Mouse (Mus musculus) left cerebral cortex, adult 2 months (tissue): ENCODE results near the gene Map1a. TPM values are rescaled to one million over a fixed set of nuclear protein-coding genes. Genes with fewer than 3 reads are reported as not detected.

Experiments used
- DNase-seq, 2 experiments: peaks; one replicate each; pipeline ENCODE4 v3.0.0; 2021 to 2022; ENCODE audit warnings: low spot score in 2 of 2, mixed read lengths in 1 of 2; ENCODE audit errors: extremely low spot score in 1 of 2
- H3K27ac ChIP-seq: fragments of 200-600 bp; 2 replicates; pipeline ENCODE4 v1.8.1; 2022
- H3K4me3 ChIP-seq: fragments of 200-600 bp; 2 replicates; pipeline ENCODE4 v1.8.1; 2022
- CTCF ChIP-seq: fragments of 200-600 bp; IDR thresholded peaks from 2 replicates; pipeline ENCODE4 v1.8.1; 2022; ENCODE audit warnings: antibody characterized with exemption, mild to moderate bottlenecking, moderate library complexity
- intact Hi-C: fragments of 180-260 bp; cut with DNase I; formaldehyde crosslinking; loops from one replicate; pipeline ENCODE4 v1.15.1; 2025
- total RNA-seq, 2 experiments: library from RNA; stranded (reverse); gene quantifications; 2 replicates each; pipeline ENCODE4 v1.2.3; 2021

Gene Map1a
- total RNA-seq, 2 experiments from 2014 or later: 610 to 673 TPM

DNA sequence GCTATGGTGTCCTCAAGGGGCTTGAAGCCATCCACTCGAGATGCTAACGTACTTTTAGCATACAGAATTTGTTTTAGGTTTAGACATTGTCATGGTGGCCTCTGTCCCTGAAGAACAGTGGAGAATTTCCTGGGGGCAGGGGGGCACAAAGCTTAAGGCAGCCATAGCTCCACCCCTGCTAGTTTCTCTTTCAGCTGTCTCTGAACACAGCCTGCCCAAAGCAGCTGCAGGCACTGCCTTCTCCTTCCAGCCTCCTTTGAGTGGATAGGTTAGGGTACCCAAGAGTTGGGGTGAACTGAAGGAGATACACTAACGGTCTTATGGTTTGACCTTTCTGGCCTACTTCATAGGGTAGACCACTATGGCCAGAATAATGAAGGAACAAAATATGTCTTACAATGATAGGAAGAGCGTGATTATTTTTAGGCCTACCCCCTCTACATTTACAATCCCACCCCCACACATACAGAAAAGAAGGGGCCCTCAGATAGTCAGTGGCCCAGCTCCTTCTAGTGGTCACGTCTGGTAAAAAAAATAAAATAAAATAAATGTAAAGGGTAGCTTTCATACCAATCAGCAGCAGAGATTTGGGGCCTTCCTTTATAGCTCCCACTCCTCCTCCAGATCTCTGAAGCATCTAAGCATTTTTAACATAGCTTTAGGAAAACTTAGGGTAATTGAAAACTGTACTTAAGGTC is 3.1 kb downstream of the Map1a start:
- no peak for DNase-seq
- intact Hi-C loops: loop anchor here (2.0 kb wide), 1 partner anchor 70 kb away; no protein-coding TSS in a partner anchor
- no peak overlapping the region for H3K4me3 ChIP-seq
- H3K27ac ChIP-seq: peak overlapping the region; percentile 66
- peak; percentile 40 for TF ChIP-seq CTCF

DNA sequence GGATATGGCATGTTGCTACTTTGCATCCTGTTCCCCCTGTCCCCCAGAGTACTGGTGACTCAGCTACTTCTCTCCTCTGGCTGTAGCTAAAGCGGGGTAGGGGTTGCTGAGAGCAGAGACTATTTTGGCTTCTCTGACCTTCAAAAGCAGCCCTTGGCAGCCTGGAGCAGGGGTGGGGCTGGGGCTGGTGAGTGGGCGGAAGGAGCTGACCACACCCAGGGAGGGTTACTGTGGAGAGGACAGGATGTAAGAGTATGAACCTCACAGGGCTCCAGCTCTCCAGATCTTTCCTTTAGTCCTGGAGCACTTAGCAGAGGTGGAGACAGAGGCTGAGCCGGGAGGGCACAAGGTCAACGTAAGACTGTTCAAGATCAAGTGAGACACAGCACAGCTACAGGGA is 4.8 kb downstream of the Map1a start:
- no peak for TF ChIP-seq CTCF
- peak overlapping the region; percentile 98 for H3K27ac ChIP-seq
- peak; percentile 26 to 32 for DNase-seq
- intact Hi-C loops: loop anchor here (2.0 kb wide), 2 partner anchors 61 to 99 kb away; partner anchors contain the start of gene Ppip5k1
- peak overlapping the region; percentile 63 for H3K4me3 ChIP-seq

DNA sequence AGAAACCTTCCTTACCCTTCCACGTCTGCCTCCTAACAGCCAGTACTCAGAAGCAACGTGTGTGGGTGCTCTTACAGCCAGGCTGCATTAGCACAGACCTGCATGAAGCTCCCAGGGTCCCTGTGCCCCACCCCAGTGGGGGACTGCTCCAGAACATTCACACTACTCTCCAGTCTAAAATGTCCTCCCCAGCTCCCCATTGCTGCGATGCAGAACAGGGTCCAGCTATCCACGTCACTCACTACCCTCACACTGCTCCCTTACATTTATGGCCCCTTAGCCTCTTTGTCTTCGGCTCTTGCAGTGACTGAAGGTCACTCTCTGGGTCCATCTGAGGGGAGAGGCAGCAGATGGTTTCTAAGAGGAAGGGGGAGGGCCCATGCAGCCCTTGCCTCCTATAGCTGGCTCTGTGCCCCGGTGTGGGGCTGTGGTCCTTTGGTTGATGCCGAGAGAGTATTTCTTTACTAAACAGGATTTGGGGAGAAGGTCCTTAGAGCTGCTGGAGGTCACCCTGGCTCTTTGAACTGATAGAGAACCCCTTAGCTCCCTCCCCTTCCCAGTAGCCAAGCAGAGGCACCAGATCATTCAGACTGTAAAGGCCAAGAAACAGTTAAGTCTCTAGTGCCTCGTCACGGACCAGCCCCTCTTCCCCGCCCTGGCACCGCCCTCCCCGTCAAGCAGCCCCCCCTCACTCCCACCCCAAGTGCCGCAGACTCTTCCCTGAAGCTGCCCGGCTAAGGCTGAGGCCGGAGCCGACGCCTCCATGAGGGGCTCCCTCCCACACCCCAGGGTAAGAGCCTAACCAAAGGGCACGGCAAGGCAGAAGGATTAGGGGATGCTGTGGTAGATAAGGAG is 5.6 kb downstream of the Map1a start:
- peak overlapping the region; percentile 98 for H3K27ac ChIP-seq
- intact Hi-C loops: loop anchor here (2.0 kb wide), 2 partner anchors 60 to 100 kb away; partner anchors contain the start of gene Ppip5k1
- TF ChIP-seq CTCF: no peak
- DNase-seq: peak; percentile 73 to 80
- H3K4me3 ChIP-seq: peak overlapping the region; percentile 63

DNA sequence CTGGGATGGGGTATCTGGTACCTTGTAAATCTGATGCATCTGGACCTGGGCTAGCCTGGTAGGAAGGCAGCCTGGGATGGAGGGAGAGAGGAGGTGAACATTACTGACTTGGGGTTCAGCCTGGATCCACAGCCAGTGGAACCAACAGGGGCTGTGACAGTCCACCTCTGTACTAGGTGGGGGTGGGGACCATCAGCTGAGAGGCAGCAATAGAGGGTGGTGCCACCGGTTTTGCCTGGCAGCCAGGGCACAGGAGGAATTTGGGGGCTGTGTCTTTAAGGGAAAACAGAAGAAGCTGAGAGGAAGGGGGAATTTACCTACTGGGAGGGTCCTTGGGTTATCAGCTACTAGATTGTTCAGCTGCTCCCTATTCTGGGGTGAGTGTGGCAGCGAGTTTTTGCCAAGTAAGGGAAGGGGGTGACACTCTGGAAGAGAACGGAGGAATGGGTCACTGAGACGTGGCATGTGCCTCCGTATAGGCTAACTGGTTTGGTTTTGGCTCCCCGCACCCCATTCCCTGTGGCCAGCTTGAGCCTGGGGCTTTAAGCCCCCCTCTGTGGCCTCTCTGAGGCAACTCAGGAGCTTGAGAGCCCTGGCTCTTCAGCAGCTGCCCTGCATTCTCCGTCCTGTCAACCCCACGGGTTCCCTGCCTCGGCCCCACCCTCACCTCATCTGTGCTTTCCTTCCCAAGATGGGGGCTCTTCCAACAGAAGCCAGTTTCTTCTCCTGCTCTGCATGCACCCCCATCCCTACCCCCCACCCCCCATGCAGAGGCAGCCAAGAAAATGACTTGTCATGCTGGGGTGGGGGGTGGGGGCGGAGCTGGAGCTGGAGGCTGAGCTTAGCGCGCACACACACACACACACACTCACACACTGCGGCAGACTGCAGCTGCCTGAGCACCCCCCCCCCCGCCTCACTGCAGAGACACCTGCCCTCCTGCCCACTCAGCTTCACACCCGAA is 6.5 kb downstream of the Map1a start:
- TF ChIP-seq CTCF: no peak
- intact Hi-C loops: loop anchor here (2.0 kb wide), 2 partner anchors 59 to 101 kb away; partner anchors contain the start of gene Ppip5k1
- peak; percentile 64 to 68 for DNase-seq
- peak overlapping the region; percentile 63 for H3K4me3 ChIP-seq
- H3K27ac ChIP-seq: peak overlapping the region; percentile 98

DNA sequence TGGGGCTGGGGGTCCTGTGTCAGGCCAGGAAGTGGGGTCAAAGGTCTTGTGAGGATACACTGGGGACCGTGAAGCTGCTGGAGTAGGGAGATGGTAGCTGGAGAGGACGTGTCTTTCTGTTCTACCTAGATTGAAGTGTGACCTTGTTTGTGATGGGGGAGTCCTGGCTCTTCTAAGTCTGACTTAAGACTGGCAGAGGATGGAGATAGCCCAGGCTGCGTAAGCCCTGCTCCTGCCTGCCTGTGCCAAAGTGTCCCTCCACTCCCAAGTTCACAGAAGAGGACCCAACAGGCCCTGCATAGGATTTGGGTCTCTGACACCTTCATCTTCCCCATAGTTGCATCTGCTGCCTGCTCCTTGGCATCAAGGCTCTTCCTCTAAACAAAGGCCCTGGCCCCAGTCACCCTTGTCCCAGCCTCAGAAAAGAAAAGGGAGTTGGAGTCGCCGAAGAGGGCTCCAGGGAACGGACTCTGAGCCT is 7.4 kb downstream of the Map1a start:
- H3K4me3 ChIP-seq: peak overlapping the region; percentile 63
- peak; percentile 17 to 19 for DNase-seq
- intact Hi-C loops: no loop called here
- H3K27ac ChIP-seq: peak overlapping the region; percentile 98
- TF ChIP-seq CTCF: no peak

DNA sequence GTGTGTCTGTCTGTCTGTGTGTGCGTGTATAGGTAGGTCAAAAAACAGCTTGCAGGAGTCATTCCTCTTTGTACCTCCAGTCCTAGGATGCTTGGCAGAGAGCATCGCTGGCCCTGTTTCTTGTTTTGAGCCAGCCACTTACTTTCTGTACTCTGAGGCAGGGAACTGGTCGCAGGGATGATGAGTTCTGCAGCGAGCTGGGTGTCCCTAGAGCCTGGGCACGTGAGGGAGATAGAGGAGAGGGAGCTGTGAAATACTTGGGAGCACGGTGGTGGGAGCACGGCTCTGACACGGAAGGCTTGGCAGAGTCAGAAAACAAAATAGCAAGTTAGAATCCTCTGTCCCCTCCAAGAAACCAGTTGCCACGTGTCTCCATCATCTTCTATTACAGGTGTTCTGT is 8.3 kb downstream of the Map1a start:
- TF ChIP-seq CTCF: no peak
- peak; percentile 13 to 22 for DNase-seq
- peak overlapping the region; percentile 67 for H3K27ac ChIP-seq

DNA sequence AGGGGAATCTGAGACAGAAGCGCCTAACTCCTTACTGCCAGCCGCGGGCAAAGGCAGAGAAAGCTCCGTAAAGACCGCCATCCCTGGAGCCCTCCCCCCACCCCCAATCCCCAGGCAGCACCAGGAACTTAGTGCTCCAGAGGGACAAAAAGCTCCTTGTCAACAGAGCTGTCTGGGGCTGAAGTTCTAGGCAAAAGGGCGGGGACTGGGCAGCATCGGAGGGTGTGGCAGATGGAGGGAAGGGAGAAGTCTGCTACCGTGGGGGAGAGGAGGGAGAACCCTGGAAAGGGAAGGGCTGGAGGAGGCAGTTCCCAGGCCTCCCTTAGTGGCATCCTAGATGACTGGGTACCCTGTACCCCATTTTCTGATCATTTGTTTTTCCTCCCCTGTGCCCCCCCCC is 8.7 kb downstream of the Map1a start:
- intact Hi-C loops: no loop called here
- Histone ChIP-seq H3K4me3 (peak overlapping the region; percentile 63), H3K27ac (peak overlapping the region; percentile 67)
- no peak for TF ChIP-seq CTCF
- peak; percentile 22 to 28 for DNase-seq

More for the DNA sequence above, 8.3 kb downstream of the Map1a start:
- H3K4me3 ChIP-seq: peak overlapping the region; percentile 63
- intact Hi-C loops: no loop called here

DNA sequence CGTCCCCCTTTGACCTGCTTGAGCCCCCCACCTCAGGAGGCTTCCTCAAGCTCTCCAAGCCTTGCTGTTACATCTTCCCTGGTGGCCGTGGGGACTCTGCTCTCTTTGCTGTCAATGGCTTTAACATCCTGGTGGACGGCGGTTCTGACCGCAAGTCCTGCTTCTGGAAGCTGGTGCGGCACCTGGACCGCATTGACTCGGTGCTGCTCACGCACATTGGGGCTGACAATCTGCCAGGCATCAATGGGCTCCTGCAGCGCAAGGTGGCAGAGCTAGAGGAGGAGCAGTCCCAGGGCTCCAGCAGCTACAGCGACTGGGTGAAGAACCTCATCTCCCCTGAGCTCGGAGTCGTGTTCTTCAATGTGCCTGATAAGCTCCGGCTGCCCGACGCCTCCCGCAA is 10.1 kb downstream of the Map1a start:
- peak in 1 of 2 experiments; percentile 10 for DNase-seq
- intact Hi-C loops: no loop called here
- Histone ChIP-seq H3K27ac (0 out of 2 replicates have a peak overlapping the region, but pooled peaks have one; percentile 2), H3K4me3 (no peak overlapping the region)
- TF ChIP-seq CTCF: no peak

DNA sequence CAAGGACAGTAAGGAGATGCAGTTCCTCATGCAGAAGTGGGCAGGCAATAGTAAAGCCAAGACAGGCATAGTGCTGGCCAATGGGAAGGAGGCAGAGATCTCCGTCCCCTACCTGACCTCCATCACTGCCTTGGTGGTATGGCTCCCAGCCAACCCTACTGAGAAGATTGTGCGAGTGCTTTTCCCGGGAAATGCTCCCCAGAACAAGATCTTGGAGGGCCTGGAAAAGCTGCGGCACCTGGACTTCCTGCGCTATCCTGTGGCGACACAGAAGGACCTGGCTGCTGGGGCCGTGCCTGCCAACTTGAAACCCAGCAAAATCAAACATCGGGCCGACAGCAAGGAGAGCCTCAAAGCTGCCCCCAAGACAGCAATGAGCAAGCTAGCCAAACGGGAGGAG is 10.6 kb downstream of the Map1a start:
- Histone ChIP-seq H3K27ac (peak overlapping the region; percentile 36; the same call in 1 of the 2 replicates), H3K4me3 (no peak overlapping the region)
- peak in 1 of 2 experiments; percentile 14 for DNase-seq
- TF ChIP-seq CTCF: no peak
- intact Hi-C loops: no loop called here

DNA sequence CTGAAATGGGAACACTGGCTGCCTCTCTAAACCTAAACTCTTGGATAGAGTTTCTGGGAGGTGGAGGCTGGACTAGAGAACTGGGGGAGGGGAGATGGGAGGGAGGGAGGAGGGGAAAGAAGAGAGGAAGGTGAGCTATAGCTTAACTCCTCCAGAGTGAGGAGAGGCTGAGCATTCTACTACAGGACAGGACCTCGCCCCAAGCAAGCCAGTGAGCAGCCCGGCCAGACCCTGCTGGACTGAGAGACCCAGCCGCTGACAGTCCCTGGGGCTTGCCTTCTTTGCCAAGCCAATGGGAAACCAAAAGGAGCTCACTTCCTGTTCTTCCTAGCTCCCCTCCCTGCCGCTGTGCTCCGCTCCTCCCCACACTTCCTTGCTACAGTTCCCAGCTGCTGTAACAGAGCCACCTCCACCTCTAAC is 19.6 kb downstream of the Map1a start:
- Histone ChIP-seq H3K27ac (no peak overlapping the region), H3K4me3 (no peak overlapping the region)
- DNase-seq: peak; percentile 23 to 33
- no peak for TF ChIP-seq CTCF
- intact Hi-C loops: no loop called here

DNA sequence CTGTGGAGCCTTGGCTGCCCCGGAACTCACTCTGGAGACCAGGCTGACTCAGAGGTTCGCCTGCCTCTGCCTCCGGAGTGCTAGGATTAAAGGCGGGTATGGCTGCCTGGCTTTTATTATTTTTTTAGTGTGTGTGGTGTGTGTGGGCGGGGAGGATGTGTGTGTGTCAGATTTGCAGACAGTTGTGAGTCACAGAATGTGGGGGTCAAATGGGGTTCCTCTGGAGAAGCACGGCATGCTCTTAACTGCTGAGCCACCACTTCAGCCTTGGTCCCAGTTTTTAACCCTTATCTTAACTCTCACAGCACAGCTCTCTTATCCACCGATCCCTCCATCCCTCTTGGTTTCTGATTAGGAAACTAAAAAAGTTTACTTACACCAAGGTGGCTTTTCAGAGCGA is 26.9 kb downstream of the Map1a start:
- DNase-seq: peak in 1 of 2 experiments; percentile 11
- intact Hi-C loops: no loop called here

More for the DNA sequence above, 26.9 kb downstream of the Map1a start:
- no peak for TF ChIP-seq CTCF
- H3K4me3 ChIP-seq: no peak overlapping the region
- H3K27ac ChIP-seq: no peak overlapping the region
